Mouse (Mus musculus) heart, adult 2 months (tissue): Measurements from ENCODE around the gene Hrh1.

Source experiments
- CTCF ChIP-seq: fragments of 200-600 bp; IDR thresholded peaks from 2 replicates; pipeline ENCODE4 v1.8.1; 2022; ENCODE audit warnings: antibody characterized with exemption, mild to moderate bottlenecking, moderate library complexity
- EP300 ChIP-seq: fragments of 200-500 bp; IDR thresholded peaks from 2 replicates; pipeline ENCODE4 v1.6.1; 2011; ENCODE audit warnings: low read depth, low read length, control low read depth; ENCODE audit not compliant: insufficient read depth
- POLR2A ChIP-seq: fragments of 200-500 bp; IDR thresholded peaks from 2 replicates; pipeline ENCODE4 v1.6.1; 2011; ENCODE audit warnings: mild to moderate bottlenecking, low read depth, low read length, control low read depth; ENCODE audit not compliant: insufficient read depth

GRCm38 (mm10) chr6:114400387-114400786, 2.7 kb downstream of the Hrh1 start:
- TF ChIP-seq CTCF (no peak), EP300 (no peak), POLR2A (no peak)
